Mouse (Mus musculus) liver, embryonic 12.5 days (tissue): Measurements from ENCODE around the gene Cpa5. TPM values are rescaled to one million over a fixed set of nuclear protein-coding genes. Genes with fewer than 3 reads are reported as not detected.

Experiments
- ATAC-seq: fragments of 200-750 bp; cut with Nextera tagmentation; 2 replicates; pipeline ENCODE4 v1.8.0; 2017; ENCODE audit warnings: moderate number of reproducible peaks, mild to moderate bottlenecking, moderate library complexity
- H3K27ac ChIP-seq: fragments of 300-500 bp; sonication (generic); 2 replicates; pipeline ENCODE4 v1.5.1; 2016; ENCODE audit warnings: mild to moderate bottlenecking
- H3K27me3 ChIP-seq: fragments of 300-500 bp; sonication (generic); replicated peaks from 2 replicates; pipeline ENCODE4 v1.6.1; 2016; ENCODE audit warnings: mild to moderate bottlenecking, moderate library complexity
- H3K36me3 ChIP-seq: fragments of 300-500 bp; sonication (generic); 2 replicates; pipeline ENCODE4 v1.6.1; 2016; ENCODE audit warnings: mild to moderate bottlenecking, moderate library complexity
- H3K4me1 ChIP-seq: fragments of 300-500 bp; sonication (generic); 2 replicates; pipeline ENCODE4 v1.6.1; 2016
- H3K4me2 ChIP-seq: fragments of 300-500 bp; sonication (generic); 2 replicates; pipeline ENCODE4 v1.6.1; 2016; ENCODE audit warnings: mild to moderate bottlenecking, moderate library complexity
- H3K4me3 ChIP-seq: fragments of 300-500 bp; sonication (generic); 2 replicates; pipeline ENCODE4 v1.5.1; 2016; ENCODE audit warnings: mild to moderate bottlenecking, moderate library complexity
- H3K9ac ChIP-seq: fragments of 300-500 bp; sonication (generic); 2 replicates; pipeline ENCODE4 v1.6.1; 2016; ENCODE audit warnings: mild to moderate bottlenecking, moderate library complexity
- H3K9me3 ChIP-seq: fragments of 300-500 bp; sonication (generic); replicated peaks from 2 replicates; pipeline ENCODE4 v1.6.1; 2016; ENCODE audit warnings: mild to moderate bottlenecking, moderate library complexity
- WGBS: fragments of 180-500 bp; shearing (Covaris S2); methylation state at CpG from one replicate; pipeline ENCODE4 v1.1.7; 2016; ENCODE audit not compliant: insufficient replicate concordance; 5-methylcytosine and 5-hydroxymethylcytosine counted together
- polyA plus RNA-seq: library from polyadenylated mRNA; unstranded; fragments of >200 nt; fragmentation: Nextera tagmentation; extraction: Ambion mirVana; gene quantifications from 2 replicates; pipeline ENCODE4 v1.2.1, GENCODE M21; 2016

Cpa5 gene
- polyA plus RNA-seq, 1 experiment from 2014 or later, result not detected

GRCm38 (mm10) chr6:30605111-30605510 is 5.7 kb upstream of the Cpa5 start:
- no peak overlapping the region for H3K4me2 ChIP-seq
- H3K9me3 ChIP-seq, result no peaks in the 10 kb centered on the region
- no peak overlapping the region for H3K4me3 ChIP-seq
- 66% methylated on average over 4 of the region's 4 CpGs for WGBS
- no peak overlapping the region for H3K9ac ChIP-seq
- no peaks in the 10 kb centered on the region; the same call in 1 of the 2 replicates for H3K27me3 ChIP-seq
- no peak for ATAC-seq
- no peak overlapping the region for H3K27ac ChIP-seq
- no peaks in the 10 kb centered on the region for H3K36me3 ChIP-seq
- 0 out of 2 replicates have a peak, but pooled peaks cover 4% of the 10 kb centered on the region for H3K4me1 ChIP-seq

GRCm38 (mm10) chr6:30605672-30606071 is 5.1 kb upstream of the Cpa5 start:
- H3K36me3 ChIP-seq, result no peaks in the 10 kb centered on the region
- 0 out of 2 replicates have a peak, but pooled peaks cover 4% of the 10 kb centered on the region for H3K4me1 ChIP-seq
- no peak overlapping the region for H3K9ac ChIP-seq
- 39% methylated on average over 5 of the region's 5 CpGs for WGBS
- no peaks in the 10 kb centered on the region; the same call in 1 of the 2 replicates for H3K27me3 ChIP-seq
- no peak overlapping the region for H3K4me2 ChIP-seq
- H3K4me3 ChIP-seq, result no peak overlapping the region
- no peak for ATAC-seq
- H3K27ac ChIP-seq, result no peak overlapping the region
- H3K9me3 ChIP-seq, result no peaks in the 10 kb centered on the region

- H3K4me2 ChIP-seq, result no peak overlapping the region
- H3K4me1 ChIP-seq, result 0 out of 2 replicates have a peak, but pooled peaks cover 2% of the 10 kb centered on the region
- no peak overlapping the region for H3K27ac ChIP-seq
- H3K36me3 ChIP-seq, result no peaks in the 10 kb centered on the region
- no peak overlapping the region for H3K4me3 ChIP-seq
- no peaks in the 10 kb centered on the region for H3K9me3 ChIP-seq
- 67% methylated on average over 5 of the region's 5 CpGs for WGBS
- H3K9ac ChIP-seq, result no peak overlapping the region
- peaks cover 36% of the 10 kb centered on the region for H3K27me3 ChIP-seq
- ATAC-seq, result no peak
Observed at GRCm38 (mm10) chr6:30611212-30611611, 402 bp downstream of the Cpa5 start.

GRCm38 (mm10) chr6:30614251-30614650 is 3.4 kb downstream of the Cpa5 start:
- peaks cover 20% of the 10 kb centered on the region for H3K4me1 ChIP-seq
- H3K27ac ChIP-seq, result no peak overlapping the region
- no peak overlapping the region for H3K4me2 ChIP-seq
- 67% methylated on average over 6 of the region's 6 CpGs for WGBS
- peaks cover 67% of the 10 kb centered on the region for H3K27me3 ChIP-seq
- ATAC-seq, result no peak
- H3K9me3 ChIP-seq, result no peaks in the 10 kb centered on the region
- H3K4me3 ChIP-seq, result no peak overlapping the region
- H3K9ac ChIP-seq, result no peak overlapping the region
- H3K36me3 ChIP-seq, result no peaks in the 10 kb centered on the region

- Histone ChIP-seq H3K4me2 (no peak overlapping the region), H3K9ac (no peak overlapping the region), H3K4me1 (peaks cover 20% of the 10 kb centered on the region), H3K27ac (no peak overlapping the region), H3K36me3 (no peaks in the 10 kb centered on the region), H3K27me3 (peaks cover 81% of the 10 kb centered on the region), H3K9me3 (no peaks in the 10 kb centered on the region), H3K4me3 (no peak overlapping the region)
- 28% methylated on average over 4 of the region's 4 CpGs for WGBS
- no peak for ATAC-seq
Observed at GRCm38 (mm10) chr6:30615741-30616140, 4.9 kb downstream of the Cpa5 start.

- ATAC-seq, result no peak
- Histone ChIP-seq H3K27ac (no peak overlapping the region), H3K27me3 (peaks cover 88% of the 10 kb centered on the region), H3K4me2 (peak overlapping the region; percentile 21; the same call in 1 of the 2 replicates), H3K9ac (no peak overlapping the region), H3K4me1 (peaks cover 20% of the 10 kb centered on the region), H3K36me3 (no peaks in the 10 kb centered on the region), H3K9me3 (no peaks in the 10 kb centered on the region), H3K4me3 (no peak overlapping the region)
- 4% methylated on average over 8 of the region's 8 CpGs for WGBS
Observed at GRCm38 (mm10) chr6:30616491-30616941, 5.7 kb downstream of the Cpa5 start.

GRCm38 (mm10) chr6:30617020-30617958 is 6.5 kb downstream of the Cpa5 start:
- Histone ChIP-seq H3K36me3 (no peaks in the 10 kb centered on the region), H3K9ac (no peak overlapping the region), H3K9me3 (no peaks in the 10 kb centered on the region), H3K4me1 (peaks cover 20% of the 10 kb centered on the region), H3K27ac (no peak overlapping the region), H3K4me2 (peak overlapping the region; percentile 21; the same call in 1 of the 2 replicates), H3K27me3 (peaks cover 83% of the 10 kb centered on the region), H3K4me3 (no peak overlapping the region)
- ATAC-seq, result no peak
- 8% methylated on average over 13 of the region's 13 CpGs for WGBS

- Histone ChIP-seq H3K4me3 (no peak overlapping the region), H3K9ac (no peak overlapping the region), H3K27ac (no peak overlapping the region), H3K27me3 (peaks cover 80% of the 10 kb centered on the region), H3K4me1 (peaks cover 20% of the 10 kb centered on the region), H3K36me3 (no peaks in the 10 kb centered on the region), H3K4me2 (peak overlapping the region; percentile 17; the same call in 1 of the 2 replicates), H3K9me3 (no peaks in the 10 kb centered on the region)
- WGBS, result 11% methylated on average over 18 of the region's 18 CpGs
- ATAC-seq, result no peak
Observed at GRCm38 (mm10) chr6:30617959-30618590, 7.3 kb downstream of the Cpa5 start.

GRCm38 (mm10) chr6:30618735-30619134 is 7.9 kb downstream of the Cpa5 start:
- Histone ChIP-seq H3K4me1 (peaks cover 20% of the 10 kb centered on the region), H3K36me3 (no peaks in the 10 kb centered on the region), H3K27me3 (peaks cover 81% of the 10 kb centered on the region), H3K4me3 (no peak overlapping the region), H3K9ac (no peak overlapping the region), H3K4me2 (no peak overlapping the region), H3K9me3 (no peaks in the 10 kb centered on the region), H3K27ac (no peak overlapping the region)
- WGBS, result 42% methylated on average over 6 of the region's 6 CpGs
- ATAC-seq, result no peak

- Histone ChIP-seq H3K27ac (no peak overlapping the region), H3K27me3 (peaks cover 73% of the 10 kb centered on the region)
- 72% methylated on average over 5 of the region's 5 CpGs for WGBS
Observed at GRCm38 (mm10) chr6:30619606-30620005, 8.8 kb downstream of the Cpa5 start.

GRCm38 (mm10) chr6:30620591-30620990 is 9.8 kb downstream of the Cpa5 start:
- H3K9ac ChIP-seq, result no peak overlapping the region
- WGBS, result 63% methylated on average over 4 of the region's 4 CpGs
- H3K4me3 ChIP-seq, result no peak overlapping the region
- peaks cover 64% of the 10 kb centered on the region for H3K27me3 ChIP-seq
- ATAC-seq, result no peak
- no peak overlapping the region for H3K4me2 ChIP-seq
- no peaks in the 10 kb centered on the region for H3K36me3 ChIP-seq
- H3K4me1 ChIP-seq, result peaks cover 20% of the 10 kb centered on the region
- H3K9me3 ChIP-seq, result no peaks in the 10 kb centered on the region
- no peak overlapping the region for H3K27ac ChIP-seq

More at GRCm38 (mm10) chr6:30619606-30620005, 8.8 kb downstream of the Cpa5 start:
- no peak for ATAC-seq
- no peaks in the 10 kb centered on the region for H3K36me3 ChIP-seq
- H3K9me3 ChIP-seq, result no peaks in the 10 kb centered on the region
- H3K4me2 ChIP-seq, result no peak overlapping the region
- peaks cover 20% of the 10 kb centered on the region for H3K4me1 ChIP-seq
- H3K9ac ChIP-seq, result no peak overlapping the region
- no peak overlapping the region for H3K4me3 ChIP-seq

GRCm38 (mm10) chr6:30620994-30621393 is 10.2 kb downstream of the Cpa5 start:
- Histone ChIP-seq H3K27me3 (peaks cover 60% of the 10 kb centered on the region), H3K4me2 (no peak overlapping the region), H3K4me3 (no peak overlapping the region), H3K4me1 (peaks cover 20% of the 10 kb centered on the region), H3K27ac (no peak overlapping the region), H3K9me3 (no peaks in the 10 kb centered on the region), H3K9ac (no peak overlapping the region), H3K36me3 (no peaks in the 10 kb centered on the region)
- ATAC-seq, result no peak
- WGBS, result 85% methylated on average over 6 of the region's 6 CpGs
